Mouse (Mus musculus): ENCODE data around the gene Prtn3.

Prtn3 gene

DNA sequence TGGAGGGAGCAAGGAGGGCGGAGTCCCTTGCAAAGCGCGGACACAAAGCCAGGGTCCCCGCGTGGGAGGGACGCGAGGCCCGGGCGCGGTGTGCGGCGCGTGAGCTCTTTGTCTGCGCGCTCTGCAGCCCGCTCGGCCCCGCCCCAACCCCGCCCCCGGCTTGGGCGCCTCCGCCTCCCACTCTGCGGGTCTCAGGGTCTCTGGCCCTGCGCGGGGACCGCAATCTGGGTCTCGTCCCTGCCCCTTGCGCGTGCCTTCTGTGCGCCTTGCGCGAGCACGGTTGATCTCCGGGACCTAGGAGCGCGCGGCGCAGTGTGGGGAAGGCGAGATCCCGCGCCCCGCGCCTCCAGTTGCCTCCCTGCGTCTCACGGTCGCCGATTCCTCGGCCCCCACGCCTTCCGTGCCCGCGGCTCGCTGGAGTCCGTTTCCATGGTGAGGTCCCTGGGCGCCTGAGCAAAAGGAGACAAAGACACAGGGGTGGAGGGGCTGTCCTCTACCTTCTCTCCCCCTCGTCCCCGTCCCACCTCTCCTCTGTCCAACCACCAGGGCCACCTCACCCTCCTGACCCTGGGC lies at the start of gene Prtn3, which contains the start of gene Plppr3:
Gene Prtn3 (plus strand): TSS at position 187 of the 573 bp plus-strand sequence.
Gene Plppr3 (minus strand): TSS at position 345 of the 573 bp plus-strand sequence.
- no peak for DNase-seq

DNA sequence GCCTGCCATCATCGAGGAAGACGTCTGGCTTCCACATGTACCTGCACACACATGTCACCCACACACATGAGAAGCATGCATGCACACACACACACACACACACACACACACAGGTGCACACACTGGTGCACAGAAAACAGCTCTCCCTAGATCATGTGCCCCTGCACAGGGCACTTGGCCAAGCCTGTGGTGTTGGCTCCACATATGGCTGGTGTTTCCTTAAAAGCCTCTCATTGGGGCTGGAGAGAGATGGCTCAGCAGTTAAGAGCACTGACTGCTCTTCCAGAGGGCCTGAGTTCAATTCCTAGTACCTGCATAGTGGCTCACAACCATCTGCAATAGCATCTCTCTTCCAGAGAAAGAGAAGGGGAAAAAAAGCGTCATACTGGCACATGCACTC lies 42.7 kb upstream of the Prtn3 start:
- no peak for DNase-seq

DNA sequence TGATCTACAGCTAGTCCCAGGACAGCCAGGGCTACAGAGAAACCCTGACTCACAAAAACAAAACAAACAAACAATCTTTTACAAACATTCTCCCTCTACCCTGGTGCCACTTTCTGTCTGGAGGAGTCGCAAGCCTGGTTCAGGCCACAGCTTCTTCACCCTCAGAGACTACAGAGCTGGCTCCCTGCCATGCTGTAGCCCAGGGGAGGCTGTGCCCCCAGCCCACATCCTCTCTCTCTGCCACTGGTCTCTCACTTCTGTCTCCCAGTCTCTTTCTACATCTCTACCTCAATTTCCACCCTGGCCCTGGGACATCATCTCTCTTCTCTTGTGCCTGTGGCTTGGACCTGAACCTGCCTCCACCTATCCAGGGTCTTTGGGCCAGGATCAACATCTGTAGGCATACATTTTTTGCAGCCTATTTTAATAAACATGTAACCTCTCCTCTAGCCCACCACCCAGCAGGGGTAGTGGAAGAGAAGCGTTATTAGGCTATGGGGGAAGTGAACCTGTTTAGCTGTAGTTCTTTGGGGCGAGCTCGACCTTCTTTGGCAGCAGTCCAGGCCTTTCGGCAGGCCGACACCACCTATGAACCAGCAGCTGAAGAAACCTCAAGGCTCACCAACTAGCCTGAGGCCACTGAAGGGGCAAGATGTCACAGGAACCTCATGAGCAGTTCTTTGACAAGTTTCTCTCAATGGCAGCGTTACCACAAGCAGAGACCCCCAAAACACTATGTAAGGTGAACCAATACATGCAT lies 42.1 kb upstream of the Prtn3 start:
- DNase-seq = no peak

DNA sequence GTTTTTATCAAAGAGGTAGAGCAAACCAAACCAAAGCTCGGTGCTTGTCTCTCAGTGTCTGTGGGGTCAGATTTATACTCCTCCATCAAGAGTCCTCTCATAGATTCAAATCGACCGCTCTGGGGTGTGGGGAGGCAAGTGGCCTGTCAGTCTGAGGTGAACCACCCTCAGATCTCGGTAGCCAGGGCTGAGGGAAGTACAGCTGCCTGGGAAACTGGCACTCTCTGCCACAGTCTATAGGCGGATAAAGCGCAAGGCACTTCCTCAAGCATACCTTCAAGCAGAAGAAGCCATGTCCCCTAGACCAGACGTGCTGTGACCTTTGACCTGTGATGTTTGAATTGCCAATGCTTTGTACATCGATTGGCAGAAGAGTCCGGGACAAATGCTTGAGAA lies 41.5 kb upstream of the Prtn3 start:
- DNase-seq = no peak

DNA sequence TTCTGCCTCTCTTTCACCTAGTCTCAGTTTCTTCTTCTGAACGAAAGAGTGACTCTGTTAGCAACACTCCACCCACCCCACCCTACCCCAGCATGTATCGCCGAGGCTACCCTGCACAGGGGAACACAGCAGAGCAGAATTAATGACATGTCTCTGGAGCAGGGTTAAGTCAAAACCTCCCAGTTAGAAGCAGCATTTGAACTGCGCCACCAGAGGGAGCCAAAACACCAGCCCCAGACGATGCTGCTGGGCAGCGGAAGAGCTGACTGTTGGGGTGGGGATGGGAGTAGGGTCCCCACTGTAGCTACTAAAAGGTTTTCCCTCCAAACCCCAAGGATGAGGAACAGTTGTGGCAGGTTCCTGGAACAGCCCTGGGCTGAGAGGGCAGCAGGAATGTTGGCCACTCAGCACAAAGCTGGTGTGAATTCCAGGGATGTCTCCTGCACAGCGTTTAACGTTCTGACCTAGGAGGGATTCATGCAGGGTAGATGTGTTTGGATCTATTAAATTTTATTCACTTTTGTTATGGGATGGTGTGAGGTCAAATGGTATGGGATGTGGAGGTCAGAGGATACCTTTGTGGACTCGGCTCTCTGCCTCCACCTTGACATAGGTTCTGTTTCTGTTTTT lies 39.4 kb upstream of the Prtn3 start:
- DNase-seq = peak; percentile 72

DNA sequence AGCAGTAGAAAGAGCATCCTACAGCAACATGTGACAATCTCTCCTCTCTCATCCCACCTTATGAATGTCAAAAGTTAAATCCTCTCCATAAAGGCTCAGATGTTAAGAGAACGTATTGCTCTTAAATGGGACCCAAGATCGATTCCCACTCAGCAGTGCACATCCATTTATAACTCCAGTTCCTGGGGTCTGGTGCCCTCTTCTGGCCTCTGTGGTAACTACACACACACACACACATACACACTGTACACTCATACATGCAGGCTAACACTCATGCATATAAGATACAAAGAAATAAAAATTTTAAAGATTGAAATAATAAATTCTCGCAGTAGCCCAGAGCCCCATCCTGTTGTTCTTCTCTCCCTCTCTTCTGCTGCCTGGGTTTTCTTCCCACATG lies 37.4 kb upstream of the Prtn3 start:
- DNase-seq = no peak

DNA sequence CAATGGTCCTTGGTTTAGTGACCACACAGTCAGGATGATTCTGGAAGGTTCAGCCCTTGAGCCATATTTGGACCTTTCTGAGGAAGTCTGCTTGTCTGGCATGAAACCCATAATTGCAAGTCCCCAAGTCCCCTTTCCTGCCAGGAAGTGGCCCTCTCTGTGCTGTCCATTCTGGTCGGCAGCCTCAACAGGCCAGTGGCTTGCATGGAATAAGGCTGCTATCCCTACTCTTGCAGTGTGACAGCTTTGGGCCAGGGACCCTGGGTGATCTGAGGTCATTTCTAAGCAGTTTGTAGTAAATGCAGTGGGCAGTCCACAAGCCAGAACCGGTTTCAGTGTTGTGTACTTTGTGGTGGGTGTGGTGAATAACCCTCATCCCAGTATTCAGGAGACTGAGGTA lies 36.1 kb upstream of the Prtn3 start:
- DNase-seq = no peak

DNA sequence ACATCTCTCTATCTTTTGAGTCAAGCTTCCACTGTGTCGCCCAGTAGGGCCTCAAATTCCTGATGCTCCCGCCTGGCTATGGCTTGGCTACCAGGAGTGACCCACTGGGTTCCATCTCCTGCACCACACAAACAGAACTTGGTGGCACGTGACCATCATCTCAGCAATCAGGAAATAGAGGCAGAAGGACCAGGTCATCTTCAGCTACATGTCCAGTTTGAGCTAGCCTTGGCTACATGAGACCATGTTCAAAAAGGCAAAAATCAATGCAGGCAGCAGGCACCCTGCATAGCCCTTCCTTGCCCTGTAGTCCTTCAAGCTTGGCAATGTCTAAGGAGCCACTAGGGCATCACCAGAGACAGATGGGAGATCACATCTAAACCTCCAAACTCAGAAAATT lies 34.2 kb upstream of the Prtn3 start:
- DNase-seq = no peak

DNA sequence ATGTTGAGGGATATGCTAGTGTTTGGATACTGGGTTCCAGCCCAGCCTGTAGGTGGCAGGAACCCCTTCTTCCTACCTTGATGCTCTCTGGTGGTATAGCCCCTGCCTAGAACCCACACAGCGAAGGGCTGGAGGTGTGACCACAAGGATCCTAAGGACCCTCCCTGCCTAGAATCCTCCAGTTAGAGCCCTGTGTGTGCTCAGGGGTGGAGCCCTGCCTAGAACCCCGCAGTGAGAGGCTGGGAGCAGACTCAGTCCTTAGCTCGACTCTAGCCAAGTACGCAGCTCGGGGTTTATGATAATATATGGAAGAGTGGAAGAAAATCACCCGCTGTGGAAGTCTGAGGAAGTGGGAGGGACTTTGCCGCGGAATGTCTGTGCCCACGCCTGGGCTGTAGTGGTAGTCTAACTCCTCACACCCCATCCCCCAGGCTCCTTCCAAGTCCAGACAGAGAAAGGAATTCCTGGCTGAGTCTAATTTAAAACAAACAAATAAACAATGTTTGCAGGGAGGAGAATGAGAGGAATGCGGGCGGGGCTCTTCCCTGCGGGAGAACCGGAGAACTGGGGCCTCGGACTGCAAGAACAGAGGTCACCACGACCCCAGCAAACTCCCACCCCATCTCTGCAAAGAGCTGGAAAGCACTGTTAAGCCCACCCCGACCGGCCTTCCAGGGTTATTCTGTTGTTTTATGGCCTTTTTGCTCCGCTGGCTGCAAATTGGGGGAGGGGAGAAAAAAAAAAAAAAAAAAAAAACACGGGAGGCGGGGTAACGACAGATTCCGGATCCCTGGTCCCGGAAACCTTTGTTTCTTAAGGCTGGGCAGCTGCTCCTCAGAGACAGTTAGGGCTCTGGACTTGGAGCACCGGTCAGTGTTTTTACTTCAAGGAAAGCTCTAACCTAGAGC lies 33.4 kb upstream of the Prtn3 start:
- peak; percentile 72 for DNase-seq

DNA sequence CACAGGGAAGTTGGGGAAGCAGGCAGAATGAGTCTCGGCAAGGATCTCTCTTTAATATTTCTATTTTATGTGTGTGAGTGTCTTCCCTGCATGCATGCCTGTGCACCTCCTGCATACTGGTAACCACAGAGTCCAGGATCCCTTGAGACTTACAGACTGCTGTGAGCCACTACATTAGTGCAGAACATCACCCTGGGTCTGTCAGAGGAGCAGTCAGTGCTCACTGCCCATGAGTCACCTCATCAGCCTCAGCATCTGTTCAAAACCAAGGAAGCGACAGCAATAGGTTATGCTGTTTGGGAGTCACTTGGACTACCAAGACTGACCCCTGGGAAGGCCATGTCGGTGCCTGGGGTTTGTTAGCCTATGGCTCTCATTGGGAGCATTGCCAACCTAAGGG lies 32.0 kb upstream of the Prtn3 start:
- DNase-seq = no peak

DNA sequence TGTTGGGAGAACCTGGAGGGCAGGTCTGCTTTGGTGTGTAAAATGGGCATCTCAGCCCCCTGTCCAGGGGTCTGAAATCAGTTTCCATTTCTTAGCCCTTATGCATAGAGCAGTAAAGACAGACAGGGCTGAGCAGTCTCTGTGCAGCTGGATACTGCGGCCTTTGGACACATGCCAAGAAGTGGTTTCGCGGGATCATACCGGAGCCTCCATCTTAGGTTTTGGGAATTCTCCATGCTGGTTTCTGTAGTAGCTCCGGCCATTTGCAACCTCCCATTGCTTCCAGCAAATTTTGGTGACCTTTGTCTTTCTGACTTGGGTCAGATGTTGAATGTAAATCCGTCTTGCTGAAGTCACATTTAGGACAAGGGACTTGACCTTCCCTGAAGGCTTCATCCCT lies 30.8 kb upstream of the Prtn3 start:
- DNase-seq = no peak

DNA sequence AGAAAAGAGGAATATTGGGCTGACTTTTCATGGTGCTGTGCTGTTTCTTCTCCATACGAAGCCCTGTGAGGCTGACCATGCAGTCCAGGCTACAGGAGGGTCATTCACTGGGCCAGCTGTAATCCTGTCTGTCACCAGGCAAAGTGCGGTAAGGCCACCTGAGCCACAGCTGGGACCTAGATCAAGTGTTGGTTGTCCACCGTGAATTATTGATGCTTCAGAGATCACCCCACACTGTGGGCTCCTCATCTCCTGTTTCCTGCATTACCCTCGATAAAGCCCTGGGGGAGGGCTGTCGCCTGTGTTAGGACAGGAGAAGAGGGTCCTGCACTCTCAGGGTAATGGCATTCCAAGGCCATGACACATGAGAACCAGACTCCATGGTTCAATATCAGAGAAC lies 27.7 kb upstream of the Prtn3 start:
- no peak for DNase-seq

DNA sequence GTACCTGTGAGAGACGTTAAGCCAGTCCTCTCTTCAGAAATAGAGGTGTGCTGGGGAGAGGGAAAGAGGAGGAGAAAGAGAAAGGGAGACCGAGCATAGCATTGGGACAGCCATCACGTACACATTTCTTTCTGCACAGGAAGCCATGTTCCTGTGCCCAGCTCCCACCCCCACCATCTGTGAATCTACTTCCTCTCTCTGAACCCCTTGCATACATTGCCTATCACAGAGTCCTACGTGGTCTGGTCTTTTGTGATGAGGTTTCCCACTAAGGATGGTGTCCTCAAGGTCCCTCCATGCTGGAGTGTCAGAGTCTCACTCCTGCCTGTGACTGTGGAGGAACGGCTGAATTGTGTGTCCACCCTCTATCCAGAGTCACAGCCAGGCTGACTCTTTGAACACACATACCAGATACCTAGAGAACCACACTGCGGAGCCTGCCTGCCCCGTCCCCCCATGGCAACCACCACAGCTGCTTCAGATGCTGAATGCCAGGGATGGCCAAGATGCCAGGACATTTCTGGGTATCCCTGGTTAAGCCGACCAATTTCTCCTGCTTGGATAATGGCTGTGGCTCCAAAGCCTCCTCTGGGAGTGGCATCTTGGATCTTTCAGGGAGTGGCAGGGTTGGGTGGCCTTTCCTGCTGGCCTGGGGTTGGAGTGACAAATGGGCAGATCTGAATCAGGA lies 24.2 kb upstream of the Prtn3 start:
- no peak for DNase-seq

DNA sequence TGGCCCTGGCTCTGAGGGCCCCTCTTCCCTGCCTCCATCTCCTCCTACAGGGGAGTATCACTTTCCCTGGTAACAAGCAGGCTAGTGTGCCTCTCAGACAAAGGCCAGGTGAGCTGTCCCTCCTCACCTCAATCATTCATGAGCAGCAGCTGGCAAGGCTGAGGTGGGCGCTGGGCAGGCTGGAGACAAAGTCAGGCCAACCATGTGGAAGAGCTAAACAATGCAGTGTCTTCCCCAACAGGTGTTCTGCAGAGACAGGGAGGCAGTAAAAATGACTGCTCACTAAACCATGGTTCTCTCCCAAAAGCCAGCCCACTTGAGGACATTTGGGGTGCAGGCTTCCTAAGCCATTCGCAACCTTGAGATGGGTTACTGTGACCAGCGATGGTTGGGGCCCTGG lies 22.6 kb upstream of the Prtn3 start:
- no peak for DNase-seq

DNA sequence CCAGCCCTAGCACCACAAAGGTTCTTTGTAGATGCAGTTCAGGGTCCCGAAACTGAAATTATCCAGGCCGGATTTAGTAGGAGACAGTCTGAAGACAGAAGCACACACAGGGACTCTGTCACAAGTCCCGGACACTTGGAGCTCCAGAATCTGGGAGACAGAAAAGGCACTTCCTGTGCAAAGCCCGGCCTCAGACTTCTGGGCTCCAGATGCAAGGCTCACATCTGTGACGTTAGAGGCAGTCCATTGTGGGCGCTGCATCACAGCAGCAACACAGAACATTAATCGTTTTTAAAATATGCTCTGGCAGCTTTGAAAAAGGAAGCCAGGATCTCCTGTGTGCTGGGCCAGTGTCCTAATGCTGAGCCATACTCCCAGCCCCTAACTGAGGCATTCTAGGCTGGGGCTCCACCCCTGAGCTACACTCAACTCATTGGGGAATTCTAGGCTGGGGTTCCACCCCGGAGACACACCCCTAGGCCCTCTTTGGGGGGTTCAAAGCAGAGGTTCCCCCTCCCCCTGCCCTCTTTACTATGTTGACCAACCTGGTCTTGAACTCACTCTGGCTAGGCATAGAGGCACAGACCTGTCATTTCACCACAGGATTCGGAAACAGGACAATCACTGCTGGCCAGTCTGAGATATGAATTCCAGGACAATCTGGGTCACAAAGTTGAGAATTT lies 22.0 kb upstream of the Prtn3 start:
- DNase-seq = peak; percentile 67

DNA sequence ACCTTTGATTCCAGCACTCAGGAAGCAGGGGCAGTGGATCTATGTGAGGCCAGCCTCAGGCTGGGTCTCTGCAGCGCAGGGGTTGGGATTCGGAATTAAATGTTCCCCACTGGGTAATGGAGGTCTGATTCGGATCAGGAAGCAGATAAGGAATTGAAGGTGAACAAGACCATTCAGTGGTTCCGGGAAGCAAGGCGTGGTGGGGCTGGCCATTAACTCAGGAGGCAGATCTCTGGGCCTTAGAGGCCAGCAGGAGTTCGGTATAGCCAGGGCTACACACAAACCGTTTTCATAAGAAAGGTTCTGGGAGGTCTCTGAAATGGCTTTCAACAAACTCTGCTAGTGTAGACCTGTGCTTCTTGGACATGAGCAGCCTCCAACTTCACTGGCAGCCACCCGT lies 21.4 kb upstream of the Prtn3 start:
- DNase-seq = no peak

DNA sequence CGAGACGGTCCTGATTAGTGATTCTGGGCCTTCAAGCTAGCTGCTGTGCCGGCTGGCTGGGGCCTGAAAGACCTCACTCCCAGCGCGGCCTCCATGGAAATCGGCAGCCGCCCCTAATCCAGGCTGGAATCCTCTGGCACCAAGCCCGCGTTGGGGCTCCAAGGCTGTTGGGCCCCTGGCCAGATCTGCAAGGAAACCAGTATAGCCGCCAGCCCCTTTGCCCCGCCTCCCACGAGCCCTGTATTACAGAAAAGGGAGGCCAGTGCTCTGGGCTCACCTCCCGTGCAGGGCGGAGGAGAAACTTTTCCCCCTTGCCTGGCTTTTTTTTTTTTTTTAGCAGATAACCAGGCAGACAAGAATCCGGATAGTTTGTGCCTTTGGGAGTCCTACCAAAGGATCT lies 20.9 kb upstream of the Prtn3 start:
- peak; percentile 91 for DNase-seq

DNA sequence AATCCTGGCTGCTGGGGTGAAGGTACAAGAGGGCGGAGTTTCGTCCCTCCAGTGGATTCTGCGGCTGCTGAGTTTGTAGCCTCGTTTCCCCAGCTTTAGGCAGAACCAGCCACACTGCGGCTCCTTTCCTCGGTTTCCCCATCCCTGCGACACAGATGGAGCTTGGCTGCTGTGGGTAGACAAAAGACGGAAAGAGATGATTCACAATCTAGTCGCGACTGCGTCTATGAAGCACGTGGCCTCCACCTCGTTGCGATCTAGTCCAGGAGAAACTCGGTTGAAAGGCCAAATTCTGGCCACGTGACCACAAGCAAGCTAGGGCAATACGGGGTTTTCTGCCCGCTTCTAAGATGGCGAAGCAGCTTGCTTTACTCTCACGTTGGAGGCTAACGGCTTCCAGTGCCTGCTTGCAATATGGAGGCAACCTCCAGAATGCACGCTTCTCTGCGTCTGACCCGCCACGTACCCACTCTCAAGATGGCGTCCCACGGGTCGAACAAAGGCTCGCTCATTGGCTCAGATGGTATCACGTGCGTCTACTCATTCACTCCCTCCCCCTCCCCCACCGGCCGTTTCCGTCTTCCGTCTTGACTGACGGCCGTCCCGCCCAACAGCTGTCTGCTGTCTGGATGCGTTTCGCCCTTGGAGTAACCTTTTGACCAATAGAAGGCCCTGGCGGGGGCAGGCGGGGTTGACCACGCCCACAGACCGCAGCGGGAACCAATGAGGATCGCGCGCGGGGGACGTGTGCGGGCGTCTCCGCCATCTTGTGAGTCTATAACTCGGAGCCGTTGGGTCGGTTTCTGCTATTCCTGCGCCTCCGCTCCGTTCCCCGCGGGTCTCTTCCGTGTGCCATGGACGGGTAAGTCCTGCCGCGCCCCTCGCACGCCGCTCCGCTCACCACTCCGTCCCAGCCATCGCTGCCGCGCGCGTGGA lies 20.1 kb upstream of the Prtn3 start, which contains the start of gene Ptbp1:
Gene Ptbp1 (plus strand): TSS at position 568 of the 936 bp plus-strand sequence.
- peak; percentile 99 for DNase-seq

DNA sequence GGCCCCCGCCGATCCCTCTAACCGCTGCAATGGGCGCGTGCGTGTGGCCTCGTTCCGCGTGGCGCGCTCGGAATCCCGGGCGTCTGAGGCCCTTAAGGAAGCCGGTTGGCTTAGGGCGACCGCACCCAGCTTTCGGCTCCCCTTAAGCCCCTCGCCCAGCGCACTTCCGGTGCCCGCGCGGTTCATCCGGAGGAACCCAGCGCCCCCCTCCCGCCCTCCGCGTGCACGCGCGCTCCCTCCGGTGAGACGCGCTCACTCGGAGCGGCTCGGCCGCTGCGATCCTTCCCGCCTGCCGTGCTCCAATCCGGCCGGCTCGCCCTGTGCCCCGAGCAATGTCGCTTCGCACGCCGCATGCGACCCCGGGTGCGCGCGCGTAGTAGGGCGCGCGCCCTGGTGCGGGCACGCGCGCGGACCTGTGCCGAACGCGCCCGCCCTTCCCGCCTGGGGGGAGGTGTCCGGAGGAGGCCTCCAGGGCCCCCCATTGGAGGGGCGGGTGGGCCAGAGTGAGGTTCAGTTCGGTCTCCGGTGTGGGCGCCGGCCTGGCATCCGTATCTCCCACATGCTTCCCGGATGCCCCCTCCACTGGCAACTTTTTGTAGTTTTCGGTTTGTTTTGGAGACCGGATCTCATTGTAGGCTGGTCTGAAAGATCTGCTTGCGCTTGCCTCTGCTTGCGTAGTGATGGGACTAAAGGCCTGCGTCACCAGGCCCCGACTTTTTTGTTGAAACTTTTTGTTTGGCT lies 19.3 kb upstream of the Prtn3 start:
- peak; percentile 76 for DNase-seq

Measured in cerebellum, adult 9-10 months (tissue).